Mouse (Mus musculus) urinary bladder, postnatal 4 days (tissue): ENCODE results near the gene Smarca2.

Experiments used
- DNase-seq, 2 experiments: peaks; one replicate each; pipeline ENCODE4 v3.0.0; 2021 to 2022; ENCODE audit warnings: low spot score in 2 of 2

Smarca2 gene

DNA sequence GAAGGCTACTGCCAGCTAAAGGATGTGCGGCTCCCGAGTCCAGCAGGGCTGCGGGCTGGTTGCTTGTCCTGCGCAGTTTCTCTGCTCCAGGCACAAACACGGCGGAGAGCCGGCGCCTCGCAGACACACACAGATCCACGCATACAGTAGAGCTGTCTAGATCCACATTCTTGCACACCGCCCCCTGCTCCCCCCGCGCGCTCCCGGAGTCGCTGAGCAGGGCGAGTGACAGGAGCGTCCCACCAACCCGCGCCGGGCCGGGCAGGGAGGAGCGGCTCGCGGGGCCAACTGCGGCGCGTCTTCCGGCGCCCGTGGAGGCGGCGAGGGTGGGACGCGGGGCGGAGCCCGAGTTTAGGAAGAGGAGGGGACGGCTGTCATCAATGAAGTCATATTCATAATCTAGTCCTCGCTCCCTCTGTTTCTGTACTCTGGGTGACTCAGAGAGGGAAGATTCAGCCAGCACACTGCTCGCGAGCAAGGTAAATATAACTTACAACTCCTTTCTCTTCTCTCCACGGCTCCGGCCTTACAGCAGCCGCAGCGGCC lies at the start of gene Smarca2:
Smarca2 (plus strand) TSS at position 296 of the 546 bp plus-strand sequence.
- peak; percentile 97 for DNase-seq

DNA sequence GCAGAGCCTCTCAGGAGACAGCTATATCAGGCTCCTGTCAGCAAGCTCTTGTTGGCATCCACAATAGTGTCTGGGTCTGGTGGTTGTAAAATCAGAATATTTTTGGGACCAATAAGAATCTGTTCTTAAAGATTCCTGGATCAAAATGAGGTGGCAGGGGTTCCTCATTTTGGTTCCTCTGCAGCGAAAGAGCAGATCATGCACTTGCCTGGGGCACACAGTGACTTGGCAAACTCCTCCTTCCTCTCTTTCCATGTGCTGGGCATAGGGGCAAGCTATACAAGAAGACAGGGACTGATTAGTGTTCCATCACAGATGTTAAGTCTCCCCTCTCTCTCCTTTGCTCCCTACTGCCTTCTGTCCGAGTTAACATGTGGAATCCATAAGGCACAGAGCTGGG lies 40.0 kb upstream of the Smarca2 start:
- DNase-seq = no peak

DNA sequence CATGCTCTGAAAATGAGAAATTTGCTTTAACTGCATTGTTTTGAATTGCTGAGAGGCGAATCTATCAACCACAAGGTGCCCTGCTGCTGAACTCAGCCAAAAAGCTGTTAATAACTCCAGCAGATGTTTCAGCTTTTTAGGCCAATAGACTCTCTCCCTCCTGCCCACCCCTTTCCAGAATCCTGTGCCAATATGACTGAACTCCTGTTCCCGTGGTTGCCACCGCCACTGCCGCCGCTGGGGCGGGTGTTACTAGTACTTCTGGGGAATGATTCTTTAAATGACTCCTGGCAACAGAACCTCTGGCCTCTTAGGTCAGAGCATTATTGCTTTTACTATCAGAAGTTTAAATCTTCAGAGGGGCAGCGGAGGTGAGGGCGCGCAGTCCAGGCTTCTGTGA lies 38.7 kb upstream of the Smarca2 start:
- DNase-seq = no peak

DNA sequence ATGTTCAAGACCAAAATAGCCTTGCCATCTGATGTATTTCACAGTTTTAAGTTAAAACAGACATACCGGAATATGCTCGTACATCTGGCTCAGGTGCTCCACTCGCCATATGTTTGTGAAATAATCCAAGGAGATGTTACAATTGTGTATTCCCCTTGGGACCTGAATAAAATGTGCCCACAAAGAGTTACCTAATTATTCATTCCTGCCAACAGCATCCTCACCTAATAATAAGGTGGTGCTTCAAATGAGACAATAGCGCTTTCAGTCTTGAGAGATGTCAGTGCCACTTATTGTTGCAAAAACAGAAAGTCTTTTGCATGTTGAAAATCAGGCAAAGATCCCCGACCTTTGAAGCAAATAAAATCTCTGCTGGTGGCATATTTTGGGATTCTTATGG lies 36.6 kb upstream of the Smarca2 start:
- no peak for DNase-seq

DNA sequence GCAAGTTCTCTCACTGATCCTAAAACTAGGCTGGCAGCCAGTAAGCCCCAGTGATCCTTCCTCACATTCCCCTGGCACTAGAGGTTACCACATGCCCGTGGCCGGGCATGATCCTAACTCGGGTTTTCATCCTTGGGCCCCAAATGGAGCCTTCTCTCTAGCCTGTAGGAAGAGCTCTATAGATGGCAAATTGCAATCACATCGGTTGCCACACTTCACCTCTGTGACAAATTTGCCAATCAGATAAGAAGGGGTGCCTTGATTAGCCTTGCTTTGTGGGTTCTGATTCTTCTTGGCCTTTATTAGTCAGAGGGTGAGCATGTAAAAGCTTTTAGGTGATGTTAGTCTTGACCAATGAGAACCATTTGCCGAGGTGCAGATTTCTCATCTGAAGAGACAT lies 35.9 kb upstream of the Smarca2 start:
- DNase-seq = no peak

DNA sequence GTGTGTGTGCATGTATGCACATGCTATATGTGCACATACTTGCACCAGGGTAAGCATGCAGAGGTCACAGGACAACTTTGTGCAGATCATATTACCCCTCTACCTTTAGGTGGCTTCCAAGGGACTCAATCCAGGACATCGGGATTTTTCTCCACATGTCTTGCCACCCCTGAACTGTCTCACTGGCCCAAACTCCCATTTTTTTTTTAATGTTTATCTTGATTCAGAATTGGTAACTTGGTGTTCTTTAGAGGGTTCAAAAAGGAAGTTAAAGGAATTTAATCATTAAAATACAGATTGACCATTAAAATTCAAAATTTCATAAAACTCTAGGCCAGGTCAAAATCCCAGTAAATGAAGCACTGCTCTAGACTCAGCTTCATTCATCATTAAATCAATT lies 35.4 kb upstream of the Smarca2 start:
- DNase-seq = no peak

DNA sequence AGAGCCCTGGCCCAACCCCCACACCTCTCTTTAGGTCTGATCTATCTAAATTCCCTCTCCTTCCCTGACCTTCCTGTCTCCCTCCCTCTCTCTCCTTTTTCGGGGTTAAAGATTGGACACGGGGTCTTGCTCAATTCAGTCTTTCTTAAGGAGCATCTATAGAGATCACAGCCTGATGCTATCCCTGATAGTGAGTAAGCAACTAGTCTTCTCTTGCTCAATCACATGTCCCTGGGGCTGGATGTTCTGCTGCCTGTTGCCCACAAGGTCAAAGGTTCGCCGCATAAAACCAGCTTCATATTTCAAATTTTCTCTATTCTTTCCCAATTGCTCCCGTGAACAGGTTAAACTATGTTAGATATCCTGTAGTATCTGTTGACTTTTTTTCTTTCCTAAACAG lies 25.2 kb upstream of the Smarca2 start:
- no peak for DNase-seq

DNA sequence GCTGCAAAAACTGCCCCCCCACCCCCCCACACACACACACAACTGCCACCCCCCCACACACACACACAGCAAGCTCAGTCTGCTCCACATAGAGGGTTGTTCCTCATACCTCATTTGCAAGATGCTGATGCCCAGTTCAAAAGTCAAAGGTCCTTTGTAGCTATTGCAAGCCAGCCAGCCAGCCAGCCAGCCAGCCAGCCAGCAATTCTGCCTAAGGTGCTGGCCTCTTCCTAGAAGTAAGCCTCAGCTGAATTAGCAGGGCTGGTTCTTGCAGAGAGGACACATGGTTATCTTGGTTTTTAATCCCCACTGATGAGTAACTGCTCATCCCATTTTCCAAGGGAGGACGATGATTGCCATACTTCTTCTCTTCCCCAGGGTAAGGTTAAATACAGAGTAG lies 24.8 kb upstream of the Smarca2 start:
- no peak for DNase-seq

DNA sequence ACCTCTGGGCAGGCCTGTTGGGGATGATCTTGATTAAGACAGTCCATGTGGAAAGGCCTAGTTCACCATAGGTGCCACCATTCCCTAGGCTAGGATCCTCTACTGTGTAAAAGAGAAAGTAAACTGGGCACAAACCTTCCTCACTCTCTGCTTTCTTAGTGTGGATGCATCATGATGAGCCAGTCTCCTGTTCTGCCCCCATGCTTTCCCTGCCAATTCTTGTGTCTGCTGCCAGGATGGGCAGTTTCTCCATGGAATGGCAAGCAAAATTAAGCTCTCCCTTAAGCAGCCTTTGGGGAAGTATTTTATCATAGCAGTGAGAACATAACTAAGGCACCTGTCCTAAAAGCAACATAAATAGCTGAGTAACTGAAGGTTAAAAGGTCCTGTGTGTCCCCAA lies 10.2 kb upstream of the Smarca2 start:
- no peak for DNase-seq

DNA sequence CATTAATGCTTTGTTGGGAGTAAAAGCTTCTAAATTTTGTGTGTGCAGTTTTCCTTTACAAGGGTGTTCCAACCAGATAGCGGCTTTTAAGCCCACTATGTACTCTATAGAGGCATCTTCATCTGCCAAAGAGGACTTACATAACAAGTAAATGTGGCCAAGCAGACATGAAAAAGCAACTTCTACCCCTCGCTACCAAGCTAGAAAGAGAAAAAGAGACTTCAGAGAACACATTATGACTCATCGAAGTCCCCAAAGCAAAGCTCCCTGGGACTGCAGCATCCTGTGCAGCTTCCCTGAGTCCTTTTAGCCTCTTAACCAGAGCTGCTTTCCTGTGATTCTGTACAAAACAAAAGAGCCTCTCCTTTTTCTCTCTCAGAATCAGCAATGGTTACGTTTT lies 3.4 kb upstream of the Smarca2 start:
- DNase-seq = no peak

DNA sequence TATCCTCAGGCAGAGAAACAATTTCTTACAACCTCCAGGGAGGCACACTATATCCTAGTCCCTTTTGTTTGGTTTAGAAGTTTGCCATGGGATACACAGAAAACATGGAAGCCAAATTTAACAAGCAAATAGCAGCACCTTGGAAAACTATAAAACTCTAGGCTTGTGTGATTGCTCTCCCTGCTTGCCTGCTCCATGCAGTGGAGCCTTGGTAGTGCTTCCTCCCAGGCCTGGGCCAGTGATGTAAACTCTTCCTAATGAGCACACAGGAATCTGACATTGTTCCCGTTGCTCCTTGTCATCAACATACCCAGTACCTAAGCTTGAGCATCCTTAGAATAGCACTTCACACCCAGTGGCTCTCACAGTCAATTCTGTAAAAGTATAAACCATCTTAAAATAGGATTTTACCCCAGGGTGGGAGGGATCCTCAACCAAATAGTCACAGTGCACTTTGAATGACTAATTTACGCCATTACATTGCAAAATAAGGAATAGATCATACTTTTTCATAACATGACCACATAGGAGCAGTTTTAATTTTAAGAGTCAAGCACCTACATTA lies 1.5 kb upstream of the Smarca2 start:
- no peak for DNase-seq

DNA sequence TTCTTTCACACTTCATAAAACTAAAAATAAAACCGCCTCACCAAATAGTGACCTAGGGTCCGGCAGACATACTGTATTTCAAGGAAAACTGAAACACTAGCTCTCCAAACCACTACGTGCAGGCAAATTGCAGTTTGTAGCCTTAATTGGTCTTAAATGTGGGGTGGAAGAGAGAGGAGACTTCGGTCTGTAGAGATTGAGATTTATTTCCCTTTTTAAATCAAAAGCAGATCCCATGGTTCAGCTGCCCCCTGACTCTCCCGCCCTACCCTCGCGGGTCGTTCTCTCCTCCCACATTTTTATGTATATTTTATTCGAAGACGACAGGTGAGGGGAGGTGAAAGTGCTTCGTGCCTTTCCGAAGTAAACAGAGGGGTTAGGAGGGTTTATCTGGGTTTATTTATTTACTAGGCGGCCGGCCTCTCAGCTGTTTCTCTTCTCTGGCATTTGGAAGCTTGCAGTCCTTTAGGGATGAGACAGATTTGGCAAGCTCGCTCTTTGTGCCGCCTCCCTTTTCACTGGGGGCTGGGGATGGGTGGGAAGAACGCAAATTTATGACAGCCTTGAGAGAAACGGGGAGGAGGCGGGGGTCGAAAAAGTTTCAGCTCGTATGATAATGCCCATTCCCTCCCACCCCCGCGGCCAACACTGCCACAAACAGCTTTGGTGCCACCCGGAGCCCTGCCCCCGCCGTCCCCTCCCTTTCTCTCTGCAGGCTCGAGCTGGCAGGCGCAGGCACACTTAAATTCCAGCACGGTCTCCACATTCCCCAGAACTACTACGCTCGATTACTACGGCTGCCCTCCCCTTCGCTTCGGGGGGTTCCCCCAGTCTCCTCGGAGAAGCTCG lies 720 bp upstream of the Smarca2 start:
- DNase-seq = peak in 1 of 2 experiments; percentile 64

DNA sequence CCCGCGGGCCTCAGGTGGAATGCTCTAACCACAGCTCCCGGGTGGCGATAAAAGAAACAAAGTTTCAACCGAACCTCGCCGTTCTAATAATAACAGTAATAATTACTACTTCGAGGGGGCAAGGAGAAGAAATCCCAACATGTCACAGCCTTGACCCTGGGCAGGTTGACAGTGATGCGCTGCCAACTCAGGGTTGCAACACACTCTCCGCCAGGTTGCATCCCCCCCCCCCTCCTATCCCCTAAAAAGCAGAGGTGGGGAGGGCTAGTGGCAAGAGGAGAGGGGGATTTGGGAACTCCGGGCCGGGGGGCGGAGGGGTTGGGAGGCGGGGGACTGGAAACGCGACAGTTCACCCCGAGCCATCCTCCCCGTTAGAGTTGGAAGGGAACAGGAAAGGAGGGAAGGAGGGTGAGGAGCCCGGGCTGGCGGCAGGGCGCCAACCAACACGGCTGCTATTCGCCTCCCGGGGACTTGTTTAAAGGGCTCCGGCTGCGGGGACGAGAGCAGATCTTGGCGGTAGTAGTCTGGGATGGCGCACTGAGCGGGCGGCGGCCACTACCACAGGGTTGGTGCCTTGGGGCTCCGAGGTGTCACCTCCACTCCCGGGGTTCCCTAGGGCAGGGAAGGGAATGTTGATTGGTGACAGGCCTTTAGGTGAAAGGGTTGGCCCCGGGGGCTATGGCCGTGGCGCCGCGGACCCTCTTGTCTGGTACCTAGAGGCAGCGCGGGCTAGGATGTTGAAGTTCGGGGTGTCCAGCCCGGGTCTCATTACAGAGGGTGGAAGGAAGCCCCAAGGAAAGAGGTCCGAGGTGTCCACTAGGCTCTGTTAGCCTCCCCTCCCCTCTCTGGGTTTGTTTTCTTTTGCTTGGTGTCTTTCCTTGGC lies 829 bp downstream of the Smarca2 start:
- DNase-seq = peak; percentile 53 to 60

DNA sequence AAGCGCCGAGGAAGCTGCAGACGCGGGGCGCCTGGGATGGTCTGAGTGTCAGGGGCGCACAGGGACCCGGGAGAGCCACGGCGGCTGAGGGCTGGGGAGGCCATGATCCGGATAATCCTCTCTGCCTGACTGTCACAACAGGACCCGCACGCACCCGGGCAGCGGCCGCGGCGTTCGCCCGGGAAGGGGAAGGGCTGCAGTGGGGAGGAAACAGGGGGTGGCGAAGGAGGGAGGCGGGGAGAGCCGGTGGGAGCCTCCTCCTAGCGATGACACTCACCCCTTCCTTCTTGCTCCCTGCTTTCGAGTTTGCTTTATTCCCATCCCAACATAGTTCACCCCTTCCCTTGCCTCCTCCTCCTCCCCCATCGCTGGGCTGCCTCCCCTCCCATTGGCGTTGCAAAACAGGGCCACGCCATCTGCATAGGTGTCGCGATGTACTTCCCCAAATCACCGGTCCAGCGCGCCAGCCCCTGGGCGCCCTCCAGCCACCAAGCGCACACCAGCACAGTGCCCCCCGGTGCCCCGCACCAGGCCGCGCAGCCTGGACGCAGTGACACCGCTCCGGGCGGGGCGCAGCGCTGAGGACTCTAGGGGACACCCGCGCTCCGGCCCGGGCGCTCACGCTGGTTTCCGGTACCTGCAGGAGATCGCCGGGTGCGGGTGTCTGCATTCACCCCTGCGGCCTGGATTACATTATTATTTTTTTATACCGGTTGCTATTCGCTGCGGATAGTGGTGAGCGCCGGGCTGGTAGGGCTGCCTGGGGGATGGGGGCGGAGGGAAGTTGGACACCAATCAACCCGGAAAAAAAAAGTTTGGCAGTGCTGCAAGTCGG lies 1.7 kb downstream of the Smarca2 start:
- DNase-seq = peak; percentile 61 to 66

DNA sequence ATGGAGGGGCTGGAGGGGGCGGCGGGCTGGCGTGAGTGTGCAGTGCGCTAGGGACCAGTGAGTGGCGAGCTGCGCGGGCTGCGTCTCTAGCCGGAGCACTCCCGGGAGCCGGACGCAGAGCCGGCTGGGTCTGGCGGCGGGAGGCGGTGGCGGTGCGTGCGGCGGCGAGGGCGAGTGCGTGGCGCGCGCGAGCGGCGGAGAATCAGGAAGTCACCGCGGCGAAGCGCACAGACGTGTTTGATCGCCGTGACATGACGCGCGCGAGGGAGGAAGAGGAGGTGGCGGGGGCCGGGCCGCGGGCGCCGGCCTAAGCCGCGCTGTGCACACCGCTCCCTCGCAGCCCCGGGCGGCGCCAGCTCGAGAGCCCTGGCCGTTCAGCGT lies 2.3 kb downstream of the Smarca2 start:
- peak in 1 of 2 experiments; percentile 68 for DNase-seq

DNA sequence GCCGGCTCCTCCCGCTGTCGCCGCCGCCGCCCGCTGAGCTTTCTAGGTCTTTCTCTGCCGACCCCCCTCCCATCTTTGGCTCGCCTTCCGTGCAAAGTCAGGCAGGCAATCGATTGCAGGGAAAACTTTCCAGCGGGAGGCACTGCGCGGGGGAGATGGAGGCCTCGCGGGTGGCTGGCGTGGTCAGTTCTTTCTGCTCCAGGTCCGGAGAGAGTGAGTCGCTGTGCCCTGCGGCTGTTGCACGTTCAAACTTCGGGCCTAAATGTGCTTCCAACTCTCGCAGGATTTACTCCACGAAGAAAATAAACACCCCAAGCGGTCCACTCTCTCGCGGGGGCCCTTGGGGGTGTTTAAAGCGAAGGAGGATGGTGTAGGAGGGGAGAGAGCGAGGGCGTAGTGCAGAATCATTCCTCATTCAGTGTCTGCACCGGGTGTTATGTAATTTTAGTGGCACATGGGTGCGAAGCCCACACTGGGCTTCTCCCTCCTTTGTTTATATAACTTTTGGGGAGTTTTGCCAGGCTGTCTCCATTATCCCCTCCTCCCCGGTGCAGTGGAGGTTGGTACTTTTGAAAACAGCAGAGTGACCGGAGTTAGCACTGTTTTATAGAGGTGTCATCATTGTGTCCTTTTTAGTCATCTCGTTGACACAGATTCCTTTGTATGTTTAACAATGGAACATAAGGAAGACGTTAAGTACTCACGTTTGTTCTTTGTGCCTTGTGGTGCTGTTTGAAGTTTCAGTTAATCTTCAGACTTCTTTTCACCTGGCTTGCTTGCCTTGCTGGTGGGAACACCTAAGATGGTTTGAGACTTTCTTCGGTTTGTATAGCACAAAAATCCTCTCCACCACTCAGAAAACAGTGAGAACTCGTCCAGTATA lies 2.9 kb downstream of the Smarca2 start:
- peak; percentile 44 to 64 for DNase-seq

DNA sequence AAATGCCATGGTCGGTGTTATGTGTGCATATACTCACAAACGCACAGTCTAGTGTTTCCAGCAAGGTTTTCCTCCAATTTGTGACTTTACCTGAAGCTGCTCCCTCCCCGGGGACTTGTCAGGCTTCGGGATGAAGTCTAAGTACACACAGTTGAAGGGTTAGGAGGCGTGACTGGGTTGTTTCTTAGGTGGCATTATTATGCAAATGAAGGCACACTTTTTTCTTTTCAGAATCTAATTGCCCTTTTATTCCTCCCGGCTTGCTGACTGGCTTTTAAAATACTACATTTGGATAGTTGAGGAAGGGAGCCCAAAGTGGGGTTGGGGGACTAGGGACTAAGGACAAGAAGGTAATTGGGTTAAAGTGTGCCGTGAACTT lies 3.6 kb downstream of the Smarca2 start:
- no peak for DNase-seq

DNA sequence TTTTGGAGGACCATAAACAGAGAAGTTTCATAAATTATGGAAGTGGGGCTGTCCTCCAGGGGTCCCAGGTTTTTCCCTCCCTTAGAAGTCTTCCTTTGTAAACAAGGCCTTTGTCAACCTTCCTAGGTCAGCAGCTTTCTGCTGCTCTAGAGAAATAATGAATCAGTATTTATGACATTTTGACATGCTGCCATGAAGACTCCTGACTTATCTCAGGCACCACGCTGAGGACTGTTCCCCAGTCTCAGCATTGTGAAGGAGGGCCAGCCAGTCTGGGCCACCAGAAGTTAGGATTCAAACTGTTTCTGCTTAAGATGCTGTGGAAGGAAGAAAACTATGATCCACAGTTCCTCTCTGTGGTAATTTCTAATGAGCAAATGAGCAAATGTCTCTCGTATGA lies 4.8 kb downstream of the Smarca2 start:
- DNase-seq = no peak

DNA sequence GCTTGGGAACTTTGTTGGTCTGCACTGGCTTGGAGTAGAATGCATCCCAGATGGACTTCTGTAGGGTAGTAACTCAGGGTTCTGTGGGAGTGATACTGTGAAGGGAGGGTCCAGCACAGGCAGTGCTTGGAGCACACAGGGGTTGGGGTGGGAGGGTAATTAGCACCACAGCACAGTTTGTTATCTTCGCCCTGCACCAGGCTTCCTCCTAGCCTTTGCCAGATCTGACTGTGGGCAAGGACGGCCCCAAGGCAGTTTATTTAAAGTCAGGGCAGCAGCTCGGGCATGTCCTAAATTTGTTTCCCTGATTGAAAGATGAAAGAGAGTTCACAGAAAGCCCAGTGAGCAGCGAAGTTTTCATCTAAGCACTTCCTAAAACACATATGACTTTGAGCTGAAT lies 8.1 kb downstream of the Smarca2 start:
- DNase-seq = no peak

DNA sequence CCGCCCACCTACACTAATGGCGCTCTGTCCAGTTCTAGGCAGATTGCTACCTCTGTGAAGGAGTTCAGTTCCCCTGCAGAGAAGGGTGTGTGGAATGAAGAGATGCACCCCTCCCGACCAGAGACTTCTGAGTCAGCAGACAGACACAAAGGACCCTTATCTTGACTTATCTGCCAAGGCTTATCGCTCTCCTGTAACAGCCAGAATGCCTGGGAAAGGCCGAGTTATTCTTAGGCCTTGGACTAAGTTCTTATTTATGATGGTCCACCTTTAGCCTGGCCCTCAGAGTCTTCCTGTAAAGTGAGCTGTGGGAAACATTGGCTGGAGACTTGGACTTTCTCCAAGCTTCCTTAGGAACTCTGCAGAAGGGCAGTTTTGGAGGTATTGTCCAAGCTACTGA lies 8.8 kb downstream of the Smarca2 start:
- no peak for DNase-seq
